Mouse (Mus musculus) G1E (cell line): Measurements from ENCODE around the gene Zcwpw1. TPM values are rescaled to one million over a fixed set of nuclear protein-coding genes. Genes with fewer than 3 reads are reported as not detected.

Experiments
- ATAC-seq: 2 replicates; pipeline ENCODE4 v1.8.0; 2016; ENCODE audit warnings: mild to moderate bottlenecking; ENCODE audit not compliant: insufficient number of reproducible peaks, poor library complexity, low FRiP score, severe bottlenecking; ENCODE audit errors: extremely low read depth
- DNase-seq: peaks from one replicate; pipeline ENCODE4 v3.0.0; 2012; ENCODE audit warnings: low spot score
- H3K27me3 ChIP-seq: 2 replicates; pipeline ENCODE4 v1.6.1; 2012; ENCODE audit warnings: mild to moderate bottlenecking, low read length, inconsistent platforms; ENCODE audit not compliant: insufficient read depth
- H3K36me3 ChIP-seq: replicated peaks from 2 replicates; pipeline ENCODE3; 2012; ENCODE audit warnings: mild to moderate bottlenecking, inconsistent platforms
- H3K4me1 ChIP-seq: 2 replicates; pipeline ENCODE4 v1.6.1; 2012; ENCODE audit warnings: low read depth, low read length, inconsistent platforms, mixed read lengths; ENCODE audit not compliant: insufficient read depth
- H3K4me3 ChIP-seq: 2 replicates; pipeline ENCODE4 v1.5.1; 2012; ENCODE audit warnings: low read depth, mild to moderate bottlenecking, inconsistent platforms, low read length, moderate library complexity, mixed read lengths
- H3K9me3 ChIP-seq: replicated peaks from 2 replicates; pipeline ENCODE4 v1.6.1; 2012; ENCODE audit warnings: inconsistent platforms
- CTCF ChIP-seq: IDR thresholded peaks from 2 replicates; pipeline ENCODE4 v1.5.1; 2012; ENCODE audit warnings: low read depth, low read length, inconsistent platforms, mixed read lengths
- GATA1 ChIP-seq: IDR thresholded peaks from 2 replicates; pipeline ENCODE4 v1.6.1; 2012; ENCODE audit warnings: borderline replicate concordance, low read length, inconsistent platforms, mixed read lengths
- GATA2 ChIP-seq: IDR thresholded peaks from 2 replicates; pipeline ENCODE4 v1.6.1; 2012; ENCODE audit warnings: low read depth, low read length, inconsistent platforms, borderline replicate concordance
- POLR2AphosphoS5 ChIP-seq: IDR thresholded peaks from 2 replicates; pipeline ENCODE4 v1.6.1; 2012; ENCODE audit warnings: low read depth, low read length, inconsistent platforms; ENCODE audit not compliant: insufficient replicate concordance
- TAL1 ChIP-seq: conservative IDR thresholded peaks from 2 replicates; pipeline ENCODE4 v1.6.1; 2012; ENCODE audit warnings: low read depth, low read length, inconsistent platforms, mixed read lengths
- polyA plus RNA-seq: library from polyadenylated mRNA; stranded (reverse); fragments of >175 nt; gene quantifications from 2 replicates; pipeline ENCODE4 v1.2.3, GENCODE M21; 2012
- total RNA-seq, 2 experiments: library from RNA; stranded (forward) in 1 of 2; stranded (reverse) in 1 of 2; fragments of 200-1000 nt in 1 of 2; fragments of >200 nt in 1 of 2; fragmentation: Nextera tagmentation in 1 of 2; gene quantifications; 2 replicates each; pipeline ENCODE4 v1.2.3; 2014 to 2017

Zcwpw1 gene
- total and polyA plus RNA-seq, 3 experiments, result 0.34 to 12.9 (median 8.4) TPM

DNA sequence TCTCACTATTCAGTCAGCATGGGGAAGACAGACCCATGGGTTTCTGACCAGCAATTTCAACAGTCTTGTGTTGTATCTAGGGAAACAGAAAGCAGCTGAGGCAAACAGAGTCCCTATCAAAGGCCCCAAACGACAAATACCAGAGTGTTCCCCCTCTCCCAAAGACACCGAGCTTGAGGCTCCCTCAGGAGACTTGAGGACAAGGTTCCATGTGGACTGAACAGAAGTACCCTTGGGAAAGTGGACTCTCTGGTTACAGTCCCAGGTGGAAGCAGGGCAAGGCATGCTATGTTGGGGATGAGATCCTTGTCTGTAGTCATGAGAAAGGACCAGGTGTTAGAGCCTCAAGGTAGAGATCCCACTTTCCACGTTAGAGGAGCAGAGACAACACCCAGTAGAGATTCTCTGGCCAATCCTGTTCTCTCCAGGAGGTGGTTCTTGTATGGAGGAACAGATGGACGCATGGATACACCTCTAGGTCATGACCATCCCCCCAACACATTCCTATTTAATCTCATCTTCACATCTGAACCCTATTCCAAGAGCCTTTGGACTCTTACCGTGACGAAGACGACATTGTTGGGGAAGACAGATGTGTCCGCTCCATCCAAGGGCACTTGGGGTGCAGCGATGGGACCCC is 3.6 kb upstream of the Zcwpw1 start:
- H3K4me1 ChIP-seq, result peaks cover 73% of the 10 kb centered on the region
- H3K4me3 ChIP-seq, result peak overlapping the region; percentile 78
- H3K36me3 ChIP-seq, result peaks cover 63% of the 10 kb centered on the region

DNA sequence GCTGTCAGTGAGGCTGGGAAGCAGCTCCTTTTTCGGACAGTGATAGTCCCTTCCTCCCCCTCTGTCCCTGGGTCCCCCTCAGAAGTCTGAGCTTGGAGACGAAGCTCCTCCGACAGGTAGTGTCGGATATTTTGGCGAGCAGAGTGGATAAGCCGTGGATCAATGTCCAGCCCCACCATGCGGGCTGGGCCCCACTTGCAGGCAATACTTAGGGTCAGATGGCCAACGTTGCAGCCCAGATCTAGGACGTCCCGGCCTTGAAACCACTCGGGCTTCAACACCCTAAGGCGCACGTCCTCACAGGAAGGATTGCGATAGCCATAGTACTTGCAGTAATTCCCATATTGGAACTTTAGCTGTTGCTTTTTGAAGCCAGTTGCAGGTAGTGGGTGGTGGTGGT is 3.1 kb upstream of the Zcwpw1 start:
- Histone ChIP-seq H3K4me1 (peaks cover 70% of the 10 kb centered on the region), H3K36me3 (peaks cover 58% of the 10 kb centered on the region), H3K4me3 (peak overlapping the region; percentile 78), H3K27me3 (peaks cover 4% of the 10 kb centered on the region; the same call in 1 of the 2 replicates), H3K9me3 (peaks cover 5% of the 10 kb centered on the region)
- ATAC-seq (no peak), DNase-seq (no peak)
- TF ChIP-seq GATA2, result no peak
- no peak for TF ChIP-seq POLR2AphosphoS5
- TF ChIP-seq TAL1, result no peak
- no peak for TF ChIP-seq GATA1
- no peak for TF ChIP-seq CTCF

More for the DNA sequence above, 3.6 kb upstream of the Zcwpw1 start:
- TF ChIP-seq POLR2AphosphoS5 (no peak; the same call in 1 of the 2 replicates), TAL1 (no peak), GATA2 (no peak), CTCF (no peak), GATA1 (no peak)
- no peak for DNase-seq
- peaks cover 5% of the 10 kb centered on the region for H3K9me3 ChIP-seq
- no peak for ATAC-seq
- peaks cover 4% of the 10 kb centered on the region; the same call in 1 of the 2 replicates for H3K27me3 ChIP-seq

DNA sequence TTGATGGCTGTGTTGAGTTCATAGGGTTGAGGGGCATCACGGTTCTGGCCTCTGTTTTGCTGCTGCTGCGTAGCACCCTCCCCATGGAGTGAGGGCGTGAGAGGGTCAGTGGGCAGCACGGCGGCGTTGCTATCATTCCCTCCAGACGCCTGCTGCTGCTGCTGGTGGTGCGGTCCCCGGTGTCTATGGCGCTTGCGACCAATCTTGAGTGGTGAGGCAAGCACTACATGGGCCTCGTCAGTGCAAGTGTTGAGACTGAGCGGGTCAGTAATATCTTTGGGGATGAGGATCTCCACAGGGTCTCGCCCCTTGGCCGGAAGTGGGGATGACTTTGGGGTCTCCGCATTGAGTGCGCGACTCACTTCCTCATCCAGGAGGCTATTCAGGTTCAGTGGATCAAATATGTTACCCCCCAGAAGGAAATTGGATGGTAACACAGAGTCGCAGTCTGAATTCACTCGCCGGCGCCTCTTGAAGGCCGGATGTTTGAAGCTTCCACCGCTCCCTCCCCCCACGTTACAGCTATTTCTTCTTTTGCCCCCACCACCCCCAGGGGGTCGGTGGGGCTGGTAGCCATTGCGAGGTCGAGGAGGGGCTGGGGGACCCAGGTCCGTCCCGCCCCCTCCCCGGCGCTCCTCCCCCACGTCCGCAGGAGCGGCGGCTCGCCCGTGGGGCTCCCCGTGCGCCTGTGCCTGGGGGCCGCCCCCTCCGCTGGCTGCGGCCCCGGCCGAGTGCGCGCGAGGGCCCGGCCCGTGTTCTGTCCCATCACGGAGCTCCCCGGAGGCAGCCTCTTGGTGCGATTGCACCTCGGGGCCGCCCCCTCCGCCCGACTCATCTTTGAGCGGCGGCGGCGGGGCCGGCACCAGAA is 2.2 kb upstream of the Zcwpw1 start:
- DNase-seq (peak; percentile 39), ATAC-seq (no peak)
- H3K4me3 ChIP-seq, result peak overlapping the region; percentile 78
- H3K27me3 ChIP-seq, result peaks cover 4% of the 10 kb centered on the region; the same call in 1 of the 2 replicates
- peaks cover 5% of the 10 kb centered on the region for H3K9me3 ChIP-seq
- peaks cover 62% of the 10 kb centered on the region for H3K4me1 ChIP-seq
- TF ChIP-seq GATA1, result no peak
- TF ChIP-seq GATA2, result no peak
- no peak for TF ChIP-seq POLR2AphosphoS5
- no peak for TF ChIP-seq TAL1
- TF ChIP-seq CTCF, result no peak
- H3K36me3 ChIP-seq, result peaks cover 50% of the 10 kb centered on the region

DNA sequence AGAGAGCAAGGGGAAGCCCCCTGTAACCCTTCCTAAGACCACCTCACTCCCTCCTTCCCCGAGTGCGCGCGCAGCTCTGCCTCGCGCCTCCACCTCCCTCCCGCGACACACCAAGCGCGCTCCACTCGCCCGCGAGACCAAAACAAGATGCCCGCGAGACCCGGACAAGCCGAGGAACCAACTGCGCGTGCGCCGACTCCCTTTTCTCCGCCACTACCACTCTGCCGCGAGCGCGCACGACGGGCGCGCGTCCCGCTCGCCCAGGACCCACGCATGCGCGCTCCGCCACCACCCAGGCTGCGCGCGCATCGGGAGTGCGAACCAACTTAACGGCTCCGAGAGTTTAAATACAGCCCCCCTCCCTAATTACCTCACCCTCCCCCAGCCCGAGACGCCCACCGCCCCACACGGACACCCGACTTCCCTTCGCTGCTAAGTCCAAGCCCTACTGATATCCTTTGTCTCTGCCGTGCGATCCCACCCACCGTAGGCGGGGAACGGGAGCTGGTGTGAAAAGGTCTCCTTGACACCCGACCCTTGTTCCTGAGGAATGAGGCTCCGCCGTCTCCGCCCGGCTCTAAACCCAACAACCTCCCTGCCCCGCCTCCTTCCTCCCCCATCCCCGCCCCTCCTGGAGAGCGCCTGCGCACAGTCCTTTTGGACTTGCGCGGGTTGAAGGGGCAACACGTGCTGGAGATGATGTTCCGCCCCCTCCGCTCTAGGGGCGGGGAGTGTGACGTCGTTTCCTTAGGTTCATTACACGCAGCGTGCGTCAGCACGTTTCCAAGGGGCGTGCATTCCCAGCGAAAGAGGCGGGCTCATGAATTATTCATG is 1.3 kb upstream of the Zcwpw1 start:
- Histone ChIP-seq H3K9me3 (peaks cover 5% of the 10 kb centered on the region), H3K27me3 (peaks cover 4% of the 10 kb centered on the region; the same call in 1 of the 2 replicates), H3K4me3 (peak overlapping the region; percentile 78), H3K4me1 (peaks cover 53% of the 10 kb centered on the region), H3K36me3 (peaks cover 41% of the 10 kb centered on the region)
- TF ChIP-seq GATA2 (no peak), POLR2AphosphoS5 (peak; percentile 93), GATA1 (no peak)
- DNase-seq (peak; percentile 96), ATAC-seq (peak; percentile 89)

DNA sequence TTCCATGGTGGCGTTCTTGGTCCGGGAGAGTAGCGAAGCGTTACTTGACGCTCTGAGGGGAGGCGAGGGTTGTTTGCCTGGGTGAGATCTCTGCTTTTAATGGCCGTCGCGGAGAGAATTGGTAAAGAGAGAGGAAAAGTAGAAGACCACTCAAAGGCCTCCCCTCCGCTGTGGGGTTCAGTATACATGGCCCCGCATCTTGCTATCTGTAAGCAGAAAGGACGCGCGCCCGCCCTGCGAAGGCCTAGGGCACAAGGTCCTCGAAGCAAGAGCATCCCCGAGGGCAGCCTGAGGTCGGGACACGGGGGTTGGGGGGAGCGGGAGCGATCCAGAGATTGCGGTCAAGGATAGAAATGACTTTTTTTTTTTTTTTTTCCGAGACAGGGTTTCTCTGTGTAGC is 573 bp downstream of the Zcwpw1 start:
- no peak for TF ChIP-seq CTCF
- no peak for TF ChIP-seq TAL1
- TF ChIP-seq POLR2AphosphoS5, result no peak
- no peak for TF ChIP-seq GATA1
- TF ChIP-seq GATA2, result no peak

More for the DNA sequence above, 573 bp downstream of the Zcwpw1 start:
- no peak for DNase-seq
- peaks cover 22% of the 10 kb centered on the region for H3K36me3 ChIP-seq
- H3K27me3 ChIP-seq, result peaks cover 4% of the 10 kb centered on the region; the same call in 1 of the 2 replicates
- no peak for ATAC-seq
- peak overlapping the region; percentile 71; the same call in 1 of the 2 replicates for H3K4me3 ChIP-seq
- peaks cover 5% of the 10 kb centered on the region for H3K9me3 ChIP-seq
- peaks cover 35% of the 10 kb centered on the region for H3K4me1 ChIP-seq
